Mouse (Mus musculus) CH12.LX (cell line): Measurements from ENCODE around the gene Gm49321. TPM values are rescaled to one million over a fixed set of nuclear protein-coding genes. Genes with fewer than 3 reads are reported as not detected.
A peak's percentile ranks its signal among the peaks of the same experiment; 100 is the strongest.

Experiments
- DNase-seq: peaks from one replicate; pipeline ENCODE4 v3.0.0-alpha.2; 2013; ENCODE audit errors: extremely low read depth
- H3K27ac ChIP-seq: 2 replicates; pipeline ENCODE4 v1.5.1; 2012; ENCODE audit warnings: low read depth, mild to moderate bottlenecking, control low read depth, moderate library complexity; ENCODE audit not compliant: insufficient read depth
- H3K27me3 ChIP-seq: replicated peaks from 2 replicates; pipeline ENCODE3; 2012; ENCODE audit warnings: inconsistent platforms
- H3K36me3 ChIP-seq, 2 experiments: replicated peaks in 1 of 2; 2 replicates each; pipeline versions ENCODE3 to v1.6.1; 2012; ENCODE audit warnings: inconsistent platforms in 1 of 2, low read length in 1 of 2, mild to moderate bottlenecking in 1 of 2, mixed read lengths in 1 of 2, moderate library complexity in 1 of 2; ENCODE audit not compliant: control insufficient read depth in 1 of 2, insufficient read depth in 1 of 2
- H3K4me1 ChIP-seq, 2 experiments: 2 replicates each; pipeline ENCODE4 v1.6.1; 2012; ENCODE audit warnings: inconsistent platforms in 1 of 2, moderate library complexity in 1 of 2; ENCODE audit not compliant: insufficient read depth in 2 of 2, control insufficient read depth in 1 of 2
- H3K4me2 ChIP-seq: 2 replicates; pipeline ENCODE4 v1.6.1; 2012; ENCODE audit warnings: low read depth, mild to moderate bottlenecking, control low read depth; ENCODE audit not compliant: poor library complexity, insufficient read depth, severe bottlenecking
- H3K4me3 ChIP-seq, 3 experiments: fragments of 150-350 bp in 1 of 3; sonication (generic) in 1 of 3; replicated peaks in 1 of 3; 2 replicates each; pipeline versions ENCODE3 to v1.5.1; 2011 to 2012; ENCODE audit warnings: low read depth in 2 of 3, low read length in 2 of 3, mild to moderate bottlenecking in 2 of 3, moderate library complexity in 2 of 3, control low read depth in 1 of 3, improper control_type of control experiment in 1 of 3, inconsistent platforms in 1 of 3, mixed read lengths in 1 of 3; ENCODE audit not compliant: poor library complexity in 1 of 3
- H3K79me2 ChIP-seq: replicated peaks from 2 replicates; pipeline ENCODE4 v1.6.1; 2012; ENCODE audit warnings: mild to moderate bottlenecking, moderate library complexity; ENCODE audit not compliant: control insufficient read depth, poor library complexity, insufficient read depth, severe bottlenecking; ENCODE audit errors: extremely low read depth
- H3K9ac ChIP-seq: 2 replicates; pipeline ENCODE4 v1.6.1; 2012; ENCODE audit warnings: low read depth, mild to moderate bottlenecking, control low read depth, moderate library complexity; ENCODE audit not compliant: insufficient read depth
- H3K9me3 ChIP-seq: replicated peaks from 2 replicates; pipeline ENCODE3; 2012; ENCODE audit warnings: low read length, inconsistent platforms, mixed read lengths
- CHD1 ChIP-seq: IDR thresholded peaks from 2 replicates; pipeline ENCODE4 v1.6.1; 2012; ENCODE audit warnings: low read depth, low read length, improper control_type of control experiment, inconsistent platforms
- CTCF ChIP-seq, 2 experiments: IDR thresholded peaks in 1 of 2; conservative IDR thresholded peaks in 1 of 2; 2 replicates each; pipeline ENCODE4 v1.5.1; 2011 to 2012; ENCODE audit warnings: low read depth in 2 of 2, low read length in 2 of 2, improper control_type of control experiment in 1 of 2, inconsistent platforms in 1 of 2, mild to moderate bottlenecking in 1 of 2, moderate library complexity in 1 of 2
- ELF1 ChIP-seq: IDR thresholded peaks from 2 replicates; pipeline ENCODE4 v1.6.1; 2014; ENCODE audit warnings: low read depth, mild to moderate bottlenecking, inconsistent platforms, low read length, improper control_type of control experiment
- EP300 ChIP-seq: IDR thresholded peaks from 2 replicates; pipeline ENCODE4 v1.6.1; 2011; ENCODE audit warnings: low read length, improper control_type of control experiment
- ETS1 ChIP-seq: conservative IDR thresholded peaks from 2 replicates; pipeline ENCODE4 v1.6.1; 2012; ENCODE audit warnings: low read depth, mild to moderate bottlenecking, inconsistent platforms, low read length, improper control_type of control experiment, moderate library complexity
- GABPA ChIP-seq: IDR thresholded peaks from 2 replicates; pipeline ENCODE4 v1.6.1; 2012; ENCODE audit warnings: low read depth, low read length, improper control_type of control experiment, inconsistent platforms; ENCODE audit not compliant: insufficient replicate concordance
- HCFC1 ChIP-seq: IDR thresholded peaks from 2 replicates; pipeline ENCODE4 v1.6.1; 2012; ENCODE audit warnings: low read depth, mild to moderate bottlenecking, inconsistent platforms, low read length, improper control_type of control experiment
- IRF4 ChIP-seq: IDR thresholded peaks from 2 replicates; pipeline ENCODE4 v1.6.1; 2014; ENCODE audit warnings: low read depth, mild to moderate bottlenecking, inconsistent platforms, low read length, improper control_type of control experiment
- JUND ChIP-seq: conservative IDR thresholded peaks from 2 replicates; pipeline ENCODE4 v1.6.1; 2011; ENCODE audit warnings: low read depth, low read length, improper control_type of control experiment
- MAFK ChIP-seq: IDR thresholded peaks from 2 replicates; pipeline ENCODE4 v1.6.1; 2011; ENCODE audit warnings: low read length, improper control_type of control experiment; ENCODE audit not compliant: insufficient replicate concordance
- MAX ChIP-seq: IDR thresholded peaks from 2 replicates; pipeline ENCODE4 v1.6.1; 2011; ENCODE audit warnings: low read length, improper control_type of control experiment
- MAZ ChIP-seq: IDR thresholded peaks from 2 replicates; pipeline ENCODE4 v1.6.1; 2012; ENCODE audit warnings: low read depth, mild to moderate bottlenecking, inconsistent platforms, low read length, improper control_type of control experiment, moderate library complexity
- MEF2A ChIP-seq: IDR thresholded peaks from 2 replicates; pipeline ENCODE4 v1.6.1; 2014; ENCODE audit warnings: low read depth, mild to moderate bottlenecking, inconsistent platforms, low read length, improper control_type of control experiment, borderline replicate concordance
- MYC ChIP-seq: IDR thresholded peaks from 2 replicates; pipeline ENCODE4 v1.6.1; 2011; ENCODE audit warnings: low read depth, mild to moderate bottlenecking, improper control_type of control experiment, low read length
- NELFE ChIP-seq: IDR thresholded peaks from 2 replicates; pipeline ENCODE4 v1.6.1; 2011; ENCODE audit warnings: low read depth, low read length, improper control_type of control experiment
- NRF1 ChIP-seq: IDR thresholded peaks from 2 replicates; pipeline ENCODE4 v1.6.1; 2014; ENCODE audit warnings: low read depth, mild to moderate bottlenecking, inconsistent platforms, low read length, improper control_type of control experiment, moderate library complexity
- POLR2A ChIP-seq: IDR thresholded peaks from 2 replicates; pipeline ENCODE4 v1.6.1; 2011; ENCODE audit warnings: low read depth, mild to moderate bottlenecking, improper control_type of control experiment, low read length
- RAD21 ChIP-seq: IDR thresholded peaks from 2 replicates; pipeline ENCODE4 v1.6.1; 2011; ENCODE audit warnings: low read depth, mild to moderate bottlenecking, low read length, improper control_type of control experiment, moderate library complexity
- SIN3A ChIP-seq: IDR thresholded peaks from 2 replicates; pipeline ENCODE4 v1.6.1; 2012; ENCODE audit warnings: low read length, improper control_type of control experiment, inconsistent platforms
- SMC3 ChIP-seq: IDR thresholded peaks from 2 replicates; pipeline ENCODE4 v1.6.1; 2011; ENCODE audit warnings: low read depth, low read length, improper control_type of control experiment
- USF1 ChIP-seq: IDR thresholded peaks from 2 replicates; pipeline ENCODE4 v1.6.1; 2014; ENCODE audit warnings: low read depth, mild to moderate bottlenecking, inconsistent platforms, low read length, improper control_type of control experiment
- ZC3H11A ChIP-seq: IDR thresholded peaks from 2 replicates; pipeline ENCODE4 v1.6.1; 2012; ENCODE audit warnings: low read depth, mild to moderate bottlenecking, inconsistent platforms, low read length, improper control_type of control experiment
- ZNF384 ChIP-seq: IDR thresholded peaks from 2 replicates; pipeline ENCODE4 v1.6.1; 2012; ENCODE audit warnings: low read depth, low read length, improper control_type of control experiment, inconsistent platforms
- dilution Hi-C: fragments of 300-500 bp; cut with MboI; formaldehyde crosslinking; loops from 2 replicates; pipeline ENCODE4 v1.14.3; 2020; ENCODE audit warnings: low sequenced_read_pairs; ENCODE audit not compliant: extremely low pct_unique_long_range_greater_than_20kb, extremely low pct_ligation_motif_present
- in situ Hi-C: fragments of 300-500 bp; cut with MboI; formaldehyde crosslinking; loops from 3 replicates; pipeline ENCODE4 v1.14.3; 2019; ENCODE audit warnings: low sequenced_read_pairs, low pct_ligation_motif_present, low pct_unique_long_range_greater_than_20kb, mixed read lengths
- polyA plus RNA-seq: library from polyadenylated mRNA; unstranded; fragments of >175 nt; gene quantifications from 2 replicates; pipeline ENCODE4 v1.2.1, GENCODE M21; 2012; ENCODE audit warnings: low read depth; ENCODE audit not compliant: insufficient read length
- total RNA-seq, 2 experiments: library from RNA; depleted of rRNA; stranded (reverse); fragments of 300-350 nt in 1 of 2; fragments of >200 nt in 1 of 2; gene quantifications; 2 replicates each; pipeline ENCODE4 v1.2.3; 2012 to 2014

The Gm49321 gene
- total and polyA plus RNA-seq, 3 experiments, result not detected

GRCm38 (mm10) chr12:73988393-73989008 lies 51.0 kb downstream of the Gm49321 start:
- no peak for DNase-seq
- no peaks in the 10 kb centered on the region for H3K9me3 ChIP-seq
- no peak for TF ChIP-seq NELFE
- no peak for TF ChIP-seq MAFK
- no peak for TF ChIP-seq NRF1
- no peak for TF ChIP-seq MEF2A
- no peak for TF ChIP-seq GABPA
- TF ChIP-seq ZC3H11A, result no peak
- no peak for TF ChIP-seq SIN3A
- no peak for TF ChIP-seq HCFC1
- TF ChIP-seq IRF4, result no peak
- TF ChIP-seq ELF1, result no peak
- no peak for TF ChIP-seq ZNF384
- TF ChIP-seq MAZ, result no peak
- TF ChIP-seq MYC, result no peak
- no peak for TF ChIP-seq USF1
- H3K4me2 ChIP-seq, result no peak overlapping the region
- dilution Hi-C loops, result no loop called here
- no peaks in the 10 kb centered on the region for H3K79me2 ChIP-seq
- in situ Hi-C loops, result no loop called here
- H3K27me3 ChIP-seq, result no peaks in the 10 kb centered on the region
- no peak overlapping the region for H3K9ac ChIP-seq
- H3K36me3 ChIP-seq, result peaks cover 11 to 39% of the 10 kb centered on the region in 2 experiments
- no peak overlapping the region for H3K4me3 ChIP-seq
- no peak overlapping the region for H3K27ac ChIP-seq
- H3K4me1 ChIP-seq, result peaks cover 0 to 6% of the 10 kb centered on the region in 2 experiments; a peak in 1 of 4 replicates

GRCm38 (mm10) chr12:73989594-73989993 lies 52.1 kb downstream of the Gm49321 start:
- Histone ChIP-seq H3K27ac (no peak overlapping the region), H3K4me2 (no peak overlapping the region), H3K4me1 (peaks cover 0 to 6% of the 10 kb centered on the region in 2 experiments; a peak in 1 of 4 replicates), H3K79me2 (no peaks in the 10 kb centered on the region), H3K9me3 (no peaks in the 10 kb centered on the region), H3K9ac (no peak overlapping the region), H3K36me3 (peaks cover 7 to 28% of the 10 kb centered on the region in 2 experiments), H3K4me3 (no peak overlapping the region), H3K27me3 (no peaks in the 10 kb centered on the region)
- peak; percentile 58 for DNase-seq
- TF ChIP-seq ELF1, result peak; percentile 43; the same call in 1 of the 2 replicates
- TF ChIP-seq NRF1, result no peak
- TF ChIP-seq MAX, result no peak
- no peak for TF ChIP-seq ETS1
- TF ChIP-seq NELFE, result no peak
- no peak for TF ChIP-seq USF1
- no peak for TF ChIP-seq EP300
- no peak for TF ChIP-seq JUND
- peak; percentile 62 for TF ChIP-seq RAD21
- TF ChIP-seq POLR2A, result no peak
- TF ChIP-seq SIN3A, result no peak
- TF ChIP-seq GABPA, result no peak
- TF ChIP-seq CHD1, result no peak
- peak; percentile 83 for TF ChIP-seq SMC3
- TF ChIP-seq CTCF (conservative IDR thresholded peaks at IDR 0.05 in 1 of 2, IDR thresholded peaks at IDR 0.05 in 1 of 2; ENCODE audit: low read depth in 2 of 2, low read length in 2 of 2), result peak; percentile 54 to 79
- no peak for TF ChIP-seq MAZ
- in situ Hi-C loops (no loop called here), dilution Hi-C loops (no loop called here)
